Mouse (Mus musculus): ENCODE results near the gene Rab11fip4.

Rab11fip4 gene

GRCm38 (mm10) chr11:79714743-79715110 lies 123.7 kb downstream of the Rab11fip4 start:
- DNase-seq, result no peak

GRCm38 (mm10) chr11:79715316-79715715 lies 124.3 kb downstream of the Rab11fip4 start:
- no peak for DNase-seq

- DNase-seq, result no peak
These were observed 124.9 kb downstream of the Rab11fip4 start for GRCm38 (mm10) chr11:79715733-79716452.

GRCm38 (mm10) chr11:79716453-79716749 lies 125.4 kb downstream of the Rab11fip4 start:
- DNase-seq, result no peak

- DNase-seq, result no peak
These were observed 126.3 kb downstream of the Rab11fip4 start for GRCm38 (mm10) chr11:79717271-79717670.

GRCm38 (mm10) chr11:79717801-79718200 lies 126.8 kb downstream of the Rab11fip4 start:
- DNase-seq, result no peak

- DNase-seq, result no peak
These were observed 127.2 kb downstream of the Rab11fip4 start for GRCm38 (mm10) chr11:79718202-79718601.

- DNase-seq, result no peak
These were observed 127.9 kb downstream of the Rab11fip4 start for GRCm38 (mm10) chr11:79718829-79719346.

- no peak for DNase-seq
These were observed 129.7 kb downstream of the Rab11fip4 start for GRCm38 (mm10) chr11:79720737-79721136.

- DNase-seq, result no peak
These were observed 131.8 kb downstream of the Rab11fip4 start for GRCm38 (mm10) chr11:79722811-79723210.

GRCm38 (mm10) chr11:79725005-79725404 lies 134.0 kb downstream of the Rab11fip4 start:
- DNase-seq, result no peak

GRCm38 (mm10) chr11:79729231-79730047 lies 138.4 kb downstream of the Rab11fip4 start:
- no peak for DNase-seq

GRCm38 (mm10) chr11:79730462-79730861 lies 139.4 kb downstream of the Rab11fip4 start:
- DNase-seq, result no peak

GRCm38 (mm10) chr11:79731476-79731875 lies 140.5 kb downstream of the Rab11fip4 start:
- no peak for DNase-seq

- no peak for DNase-seq
These were observed 142.0 kb downstream of the Rab11fip4 start for GRCm38 (mm10) chr11:79733013-79733412.

GRCm38 (mm10) chr11:79736232-79737006 lies 145.4 kb downstream of the Rab11fip4 start:
- DNase-seq, result no peak

- no peak for DNase-seq
These were observed 146.2 kb downstream of the Rab11fip4 start for GRCm38 (mm10) chr11:79737126-79737697.

- DNase-seq, result no peak
These were observed 147.0 kb downstream of the Rab11fip4 start for GRCm38 (mm10) chr11:79737865-79738502.

GRCm38 (mm10) chr11:79738725-79739558 lies 147.9 kb downstream of the Rab11fip4 start:
- DNase-seq, result no peak

GRCm38 (mm10) chr11:79740740-79741512 lies 149.9 kb downstream of the Rab11fip4 start:
- DNase-seq, result no peak

Measured in thymus, postnatal 14 days (tissue).